Mouse (Mus musculus) MEL (cell line): Measurements from ENCODE around the gene Mdc1. TPM values are rescaled to one million over a fixed set of nuclear protein-coding genes. Genes with fewer than 3 reads are reported as not detected.

Experiments used
- DNase-seq: peaks from one replicate; pipeline ENCODE4 v3.0.0; 2011; ENCODE audit warnings: low read depth, low spot score
- H3K27ac ChIP-seq: 2 replicates; pipeline ENCODE4 v1.5.1; 2012; ENCODE audit warnings: low read depth, mild to moderate bottlenecking, control low read depth, low read length, moderate library complexity; ENCODE audit not compliant: control insufficient read depth
- H3K27me3 ChIP-seq, 2 experiments: fragments of 150-350 bp in 1 of 2; sonication (generic) in 1 of 2; 2 replicates each; pipeline ENCODE4 v1.6.1; 2012; ENCODE audit warnings: low read length in 2 of 2, mild to moderate bottlenecking in 2 of 2, improper control_type of control experiment in 1 of 2, moderate library complexity in 1 of 2; ENCODE audit not compliant: insufficient read depth in 2 of 2, control insufficient read depth in 1 of 2
- H3K36me3 ChIP-seq, 2 experiments: 2 replicates each; pipeline ENCODE4 v1.6.1; 2012 to 2014; ENCODE audit warnings: low read length in 2 of 2, improper control_type of control experiment in 1 of 2, inconsistent platforms in 1 of 2, mild to moderate bottlenecking in 1 of 2; ENCODE audit not compliant: insufficient read depth in 2 of 2, control insufficient read depth in 1 of 2
- H3K4me1 ChIP-seq, 2 experiments: fragments of 150-350 bp in 1 of 2; sonication (generic) in 1 of 2; 2 replicates each; pipeline ENCODE4 v1.6.1; 2012; ENCODE audit warnings: low read length in 2 of 2, improper control_type of control experiment in 1 of 2, mild to moderate bottlenecking in 1 of 2; ENCODE audit not compliant: insufficient read depth in 2 of 2, control insufficient read depth in 1 of 2
- H3K4me3 ChIP-seq, 2 experiments: fragments of 150-350 bp in 1 of 2; sonication (generic) in 1 of 2; 2 replicates each; pipeline ENCODE4 v1.5.1; 2012; ENCODE audit warnings: low read depth in 2 of 2, low read length in 2 of 2, mild to moderate bottlenecking in 2 of 2, moderate library complexity in 2 of 2, control low read depth in 1 of 2, improper control_type of control experiment in 1 of 2; ENCODE audit not compliant: control insufficient read depth in 1 of 2, insufficient read depth in 1 of 2
- H3K79me2 ChIP-seq: 2 replicates; pipeline ENCODE4 v1.6.1; 2012; ENCODE audit warnings: mild to moderate bottlenecking, low read length, moderate library complexity; ENCODE audit not compliant: control insufficient read depth, poor library complexity, insufficient read depth
- H3K9ac ChIP-seq: 2 replicates; pipeline ENCODE4 v1.6.1; 2012; ENCODE audit warnings: low read depth, mild to moderate bottlenecking, control low read depth, low read length, moderate library complexity; ENCODE audit not compliant: control insufficient read depth, poor library complexity, severe bottlenecking
- H3K9me3 ChIP-seq: fragments of 150-350 bp; sonication (generic); replicated peaks from 2 replicates; pipeline ENCODE4 v1.6.1; 2012; ENCODE audit warnings: mild to moderate bottlenecking, low read length, improper control_type of control experiment, moderate library complexity; ENCODE audit not compliant: insufficient read depth
- CHD2 ChIP-seq: IDR thresholded peaks from 2 replicates; pipeline ENCODE4 v1.6.1; 2011; ENCODE audit warnings: low read length, improper control_type of control experiment
- CTCF ChIP-seq, 3 experiments: IDR thresholded peaks in 2 of 3; conservative IDR thresholded peaks in 1 of 3; 2 replicates each; pipeline ENCODE4 v1.5.1; 2011 to 2012; ENCODE audit warnings: low read length in 3 of 3, low read depth in 2 of 3, mild to moderate bottlenecking in 2 of 3, improper control_type of control experiment in 1 of 3, inconsistent platforms in 1 of 3, mixed read lengths in 1 of 3, moderate library complexity in 1 of 3; ENCODE audit not compliant: control insufficient read depth in 1 of 3, insufficient read depth in 1 of 3, poor library complexity in 1 of 3, severe bottlenecking in 1 of 3
- E2F4 ChIP-seq: IDR thresholded peaks from 2 replicates; pipeline ENCODE4 v1.6.1; 2011; ENCODE audit warnings: low read depth, low read length, improper control_type of control experiment, borderline replicate concordance
- ELF1 ChIP-seq: IDR thresholded peaks from 2 replicates; pipeline ENCODE4 v1.6.1; 2014; ENCODE audit warnings: low read depth, mild to moderate bottlenecking, inconsistent platforms, low read length, improper control_type of control experiment, moderate library complexity
- EP300 ChIP-seq, 2 experiments: IDR thresholded peaks; 2 replicates each; pipeline ENCODE4 v1.6.1; 2011; ENCODE audit warnings: improper control_type of control experiment in 2 of 2, low read length in 2 of 2, low read depth in 1 of 2, mild to moderate bottlenecking in 1 of 2
- GATA1 ChIP-seq: IDR thresholded peaks from 2 replicates; pipeline ENCODE4 v1.6.1; 2011; ENCODE audit warnings: low read depth, low read length, improper control_type of control experiment
- HCFC1 ChIP-seq: IDR thresholded peaks from 2 replicates; pipeline ENCODE4 v1.6.1; 2012; ENCODE audit warnings: low read depth, mild to moderate bottlenecking, inconsistent platforms, low read length, improper control_type of control experiment, moderate library complexity
- MAFK ChIP-seq: IDR thresholded peaks from 2 replicates; pipeline ENCODE4 v1.6.1; 2011; ENCODE audit warnings: low read depth, mild to moderate bottlenecking, low read length, improper control_type of control experiment, borderline replicate concordance
- MAX ChIP-seq: IDR thresholded peaks from 2 replicates; pipeline ENCODE4 v1.6.1; 2011; ENCODE audit warnings: low read length, improper control_type of control experiment
- MAZ ChIP-seq: IDR thresholded peaks from 2 replicates; pipeline ENCODE4 v1.6.1; 2012; ENCODE audit warnings: low read depth, mild to moderate bottlenecking, inconsistent platforms, low read length, improper control_type of control experiment
- MXI1 ChIP-seq: IDR thresholded peaks from 2 replicates; pipeline ENCODE4 v1.6.1; 2011; ENCODE audit warnings: mild to moderate bottlenecking, low read depth, low read length, improper control_type of control experiment
- MYB ChIP-seq: IDR thresholded peaks from 2 replicates; pipeline ENCODE4 v1.6.1; 2011; ENCODE audit warnings: mild to moderate bottlenecking, low read depth, low read length, improper control_type of control experiment
- MYC ChIP-seq: IDR thresholded peaks from 2 replicates; pipeline ENCODE4 v1.6.1; 2011; ENCODE audit warnings: low read depth, mild to moderate bottlenecking, low read length, improper control_type of control experiment, moderate library complexity
- NELFE ChIP-seq: IDR thresholded peaks from 2 replicates; pipeline ENCODE4 v1.6.1; 2011; ENCODE audit warnings: low read depth, low read length, improper control_type of control experiment
- POLR2A ChIP-seq, 2 experiments: IDR thresholded peaks; 2 replicates each; pipeline ENCODE4 v1.6.1; 2011 to 2012; ENCODE audit warnings: low read length in 2 of 2, mild to moderate bottlenecking in 2 of 2, control low read depth in 1 of 2, improper control_type of control experiment in 1 of 2, low read depth in 1 of 2, moderate library complexity in 1 of 2; ENCODE audit not compliant: control insufficient read depth in 1 of 2, insufficient read depth in 1 of 2, poor library complexity in 1 of 2
- POLR2AphosphoS2 ChIP-seq: IDR thresholded peaks from 2 replicates; pipeline ENCODE4 v1.6.1; 2011; ENCODE audit warnings: low read length, improper control_type of control experiment
- RAD21 ChIP-seq: IDR thresholded peaks from 2 replicates; pipeline ENCODE4 v1.6.1; 2011; ENCODE audit warnings: mild to moderate bottlenecking, low read depth, low read length, improper control_type of control experiment
- RCOR1 ChIP-seq: IDR thresholded peaks from 2 replicates; pipeline ENCODE4 v1.6.1; 2012; ENCODE audit warnings: low read depth, mild to moderate bottlenecking, inconsistent platforms, low read length, improper control_type of control experiment
- SIN3A ChIP-seq: IDR thresholded peaks from 2 replicates; pipeline ENCODE4 v1.6.1; 2012; ENCODE audit warnings: low read length, improper control_type of control experiment, inconsistent platforms
- SMC3 ChIP-seq: IDR thresholded peaks from 2 replicates; pipeline ENCODE4 v1.6.1; 2011; ENCODE audit warnings: low read depth, low read length, improper control_type of control experiment
- TBP ChIP-seq: IDR thresholded peaks from 2 replicates; pipeline ENCODE4 v1.8.0; 2011; ENCODE audit warnings: low read depth, low read length, improper control_type of control experiment
- TCF12 ChIP-seq: IDR thresholded peaks from 2 replicates; pipeline ENCODE4 v1.6.1; 2014; ENCODE audit warnings: low read depth, mild to moderate bottlenecking, inconsistent platforms, low read length, improper control_type of control experiment, moderate library complexity
- USF2 ChIP-seq, 2 experiments: IDR thresholded peaks; 2 replicates each; pipeline ENCODE4 v1.6.1; 2011 to 2012; ENCODE audit warnings: improper control_type of control experiment in 2 of 2, low read length in 2 of 2, borderline replicate concordance in 1 of 2, inconsistent platforms in 1 of 2, low read depth in 1 of 2, mild to moderate bottlenecking in 1 of 2; ENCODE audit not compliant: insufficient read depth in 1 of 2
- ZC3H11A ChIP-seq: IDR thresholded peaks from 2 replicates; pipeline ENCODE4 v1.6.1; 2012; ENCODE audit warnings: low read depth, mild to moderate bottlenecking, inconsistent platforms, low read length, improper control_type of control experiment
- ZKSCAN1 ChIP-seq: IDR thresholded peaks from 2 replicates; pipeline ENCODE4 v1.6.1; 2012; ENCODE audit warnings: low read depth, mild to moderate bottlenecking, inconsistent platforms, low read length, improper control_type of control experiment, moderate library complexity
- polyA plus RNA-seq, 2 experiments: library from polyadenylated mRNA; stranded (reverse) in 1 of 2; unstranded in 1 of 2; fragments of >175 nt in 1 of 2; fragments of >200 nt in 1 of 2; gene quantifications; 2 replicates each; pipeline versions ENCODE4 v1.2.1 to v1.2.4; 2012; ENCODE audit warnings: low replicate concordance in 2 of 2, low read depth in 1 of 2; ENCODE audit not compliant: insufficient read length in 2 of 2, insufficient read depth in 1 of 2, missing spikeins in 1 of 2
- total RNA-seq: library from RNA; depleted of rRNA; stranded (reverse); fragments of 300-350 nt; gene quantifications from 2 replicates; pipeline ENCODE4 v1.2.3, GENCODE M21; 2012

The Mdc1 gene
- total and polyA plus RNA-seq, 3 experiments, result 15.0 to 77.9 (median 46.6) TPM

DNA sequence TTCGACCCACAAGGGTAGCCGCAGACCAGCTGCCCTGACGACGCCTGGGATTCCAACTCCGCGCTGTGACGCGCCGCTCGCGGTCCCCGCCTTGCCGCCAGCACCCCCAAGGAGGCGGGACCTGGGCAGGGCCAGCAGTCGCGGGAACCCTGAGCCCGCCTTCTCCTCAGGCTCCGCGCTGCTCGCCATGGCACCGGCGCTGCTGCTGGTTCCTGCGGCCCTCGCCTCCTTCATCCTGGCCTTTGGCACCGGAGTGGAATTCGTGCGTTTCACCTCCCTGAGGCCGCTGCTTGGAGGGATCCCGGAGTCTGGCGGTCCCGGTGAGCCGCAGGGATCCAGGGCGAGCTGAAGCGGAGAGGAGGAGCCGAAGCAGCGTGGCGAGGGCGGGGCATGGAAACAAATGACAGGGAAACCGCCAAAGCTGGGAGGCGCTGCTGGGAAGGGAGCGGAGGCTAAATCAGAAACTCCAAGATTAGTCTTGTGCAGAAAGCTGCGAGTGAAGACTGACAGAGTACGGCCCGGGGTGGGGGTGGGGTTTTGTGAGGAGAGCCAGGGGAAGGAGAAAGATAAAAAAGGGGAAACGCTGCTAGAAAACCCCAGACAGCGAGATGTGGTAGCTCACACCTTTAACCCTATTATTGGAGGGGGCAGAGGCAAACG lies 20.0 kb downstream of the Mdc1 start, which contains the start of gene Nrm (continued):
- peak in 2 of 3 experiments; percentile 11 to 13; a peak in 1 of 6 replicates for TF ChIP-seq CTCF (IDR thresholded peaks at IDR 0.05 in 2 of 3, conservative IDR thresholded peaks at IDR 0.05 in 1 of 3; ENCODE audit: control insufficient read depth in 1 of 3, insufficient read depth in 1 of 3, low read depth in 2 of 3, low read length in 3 of 3, poor library complexity in 1 of 3, severe bottlenecking in 1 of 3)
- no peak for TF ChIP-seq MYC
- TF ChIP-seq ELF1, result 0 out of 2 replicates have a peak, but pooled peaks have one; percentile 8
- peak; percentile 89 for TF ChIP-seq RCOR1
- no peak; the same call in 1 of the 2 replicates for TF ChIP-seq E2F4
- no peak for TF ChIP-seq MAX
- TF ChIP-seq TCF12, result peak; percentile 51; the same call in 1 of the 2 replicates
- TF ChIP-seq SMC3, result no peak
- TF ChIP-seq CHD2, result peak; percentile 73

DNA sequence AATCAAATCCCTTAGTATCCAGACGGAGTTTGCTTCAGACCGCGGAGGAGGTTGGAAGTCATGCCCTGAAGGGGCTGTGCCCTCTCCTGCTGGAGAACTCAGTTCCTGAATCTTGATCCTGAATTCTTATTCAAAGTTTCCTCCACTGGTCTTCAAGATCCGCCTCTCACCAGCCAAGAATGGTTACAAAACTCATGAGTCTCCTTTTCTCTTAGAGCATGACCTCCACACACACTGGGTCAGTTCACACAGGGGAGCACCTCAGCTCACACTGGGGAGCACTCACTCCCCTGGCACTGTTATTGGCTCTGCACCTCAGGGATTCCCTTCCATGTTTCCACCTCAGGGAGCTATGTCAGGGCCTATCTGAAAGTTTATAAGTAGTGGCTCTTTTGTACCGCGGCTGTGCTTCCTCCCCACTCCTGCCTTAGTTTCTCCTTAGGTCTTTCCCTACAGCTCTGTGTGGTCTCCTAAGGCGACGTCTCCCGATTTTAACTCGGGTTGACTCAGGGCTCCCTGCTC lies 23.6 kb downstream of the Mdc1 start:
- Histone ChIP-seq H3K9me3 (no peaks in the 10 kb centered on the region), H3K79me2 (peaks cover 14% of the 10 kb centered on the region), H3K27ac (peak overlapping the region; percentile 70), H3K27me3 (no peaks in the 10 kb centered on the region), H3K36me3 (peaks cover 0 to 11% of the 10 kb centered on the region in 2 experiments; a peak in 2 of 4 replicates), H3K4me1 (peaks cover 2 to 26% of the 10 kb centered on the region in 2 experiments), H3K9ac (peak overlapping the region; percentile 77), H3K4me3 (peak overlapping the region; percentile 62 to 70)
- TF ChIP-seq MYC, result no peak
- TF ChIP-seq MYB, result no peak
- no peak for TF ChIP-seq RAD21
- 0 out of 2 replicates have a peak, but pooled peaks have one; percentile 1 for TF ChIP-seq MAZ
- no peak for DNase-seq

DNA sequence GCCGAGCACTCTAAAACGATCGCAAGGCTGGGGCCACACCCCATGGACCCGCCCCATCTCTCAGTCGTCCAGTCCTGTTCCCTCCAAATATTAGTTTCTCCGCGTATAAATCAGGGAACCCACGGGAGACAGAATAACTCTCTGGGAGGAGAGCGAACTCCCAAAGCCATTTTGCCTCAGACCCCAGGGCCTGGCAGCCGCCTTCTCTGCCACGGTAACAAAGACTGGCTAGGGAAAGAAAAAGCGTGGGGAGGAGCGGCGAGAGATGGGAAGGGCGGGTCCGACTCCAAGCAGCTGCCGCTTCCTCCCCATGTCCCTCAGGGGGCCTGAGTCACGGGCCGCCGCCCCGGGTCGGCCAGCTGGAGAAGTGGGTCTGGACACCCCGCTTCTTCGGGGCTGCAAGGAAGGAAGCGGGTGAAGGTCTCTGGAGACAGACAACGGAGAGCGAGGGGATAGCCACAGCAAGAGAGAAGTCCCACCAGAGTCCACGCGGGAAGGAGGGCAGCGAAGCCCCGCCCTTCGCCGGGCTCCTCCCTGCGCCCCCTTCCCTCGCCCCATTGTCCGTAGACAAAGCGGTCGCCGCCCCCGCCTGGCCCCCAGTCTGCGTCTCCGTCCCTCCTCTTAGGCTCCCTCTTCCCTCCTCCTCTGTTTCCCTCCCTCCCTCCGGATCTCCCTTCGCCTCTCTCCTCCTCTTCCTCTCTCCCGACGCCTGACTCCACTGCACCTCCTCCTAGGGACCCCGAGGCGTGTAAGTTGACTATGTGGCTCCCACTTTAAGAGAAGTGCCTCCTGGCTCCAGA lies 24.4 kb downstream of the Mdc1 start, which contains the start of gene Ppp1r18:
Gene Ppp1r18, plus strand, starts transcription at position 113 of the 800 bp plus-strand sequence.
- Histone ChIP-seq H3K36me3 (peaks cover 0 to 5% of the 10 kb centered on the region in 2 experiments; a peak in 2 of 4 replicates), H3K9me3 (no peaks in the 10 kb centered on the region), H3K27ac (peak within 1 kb of the TSS; percentile 70), H3K4me1 (peaks cover 2 to 19% of the 10 kb centered on the region in 2 experiments), H3K9ac (peak within 1 kb of the TSS; percentile 77), H3K79me2 (peaks cover 14% of the 10 kb centered on the region), H3K27me3 (no peaks in the 10 kb centered on the region), H3K4me3 (peak within 1 kb of the TSS; percentile 62 to 70)
- DNase-seq, result peak; percentile 79
- peak; percentile 66 for TF ChIP-seq MXI1
- TF ChIP-seq TCF12, result 0 out of 2 replicates have a peak, but pooled peaks have one; percentile 7
- TF ChIP-seq MAFK, result no peak
- peak; percentile 34; the same call in 1 of the 2 replicates for TF ChIP-seq POLR2AphosphoS2
- no peak for TF ChIP-seq RAD21
- TF ChIP-seq CHD2, result no peak
- TF ChIP-seq ZKSCAN1, result no peak
- TF ChIP-seq ZC3H11A, result no peak
- peak; percentile 41; the same call in 1 of the 2 replicates for TF ChIP-seq SIN3A
- TF ChIP-seq MAX, result peak; percentile 10; the same call in 1 of the 2 replicates
- TF ChIP-seq MYB, result no peak
- no peak for TF ChIP-seq SMC3
- no peak for TF ChIP-seq USF2 (IDR thresholded peaks at IDR 0.05; ENCODE audit: borderline replicate concordance in 1 of 2, insufficient read depth in 1 of 2, low read depth in 1 of 2, low read length in 2 of 2)
- TF ChIP-seq POLR2A (IDR thresholded peaks at IDR 0.05; ENCODE audit: control insufficient read depth in 1 of 2, insufficient read depth in 1 of 2, low read depth in 1 of 2, low read length in 2 of 2, poor library complexity in 1 of 2), result peak; percentile 28 to 43; a peak in 3 of 4 replicates
- no peak; the same call in 1 of the 2 replicates for TF ChIP-seq HCFC1
- peak; percentile 25; the same call in 1 of the 2 replicates for TF ChIP-seq NELFE
- TF ChIP-seq MAZ, result no peak; the same call in 1 of the 2 replicates
- no peak for TF ChIP-seq RCOR1
- TF ChIP-seq GATA1, result no peak
- TF ChIP-seq TBP, result 0 out of 2 replicates have a peak, but pooled peaks have one; percentile 24
- no peak for TF ChIP-seq EP300 (IDR thresholded peaks at IDR 0.05; ENCODE audit: low read depth in 1 of 2, low read length in 2 of 2)
